Mouse (Mus musculus): ENCODE data around the gene Mecom. TPM values are rescaled to one million over a fixed set of nuclear protein-coding genes. Genes with fewer than 3 reads are reported as not detected.

The Mecom gene
- polyA plus RNA-seq, 1 experiment from 2014 or later: 218 TPM

- H3K27ac ChIP-seq (replicated peaks; ENCODE audit: low read depth, low read length): no peak overlapping the region
- ATAC-seq (ENCODE audit: insufficient number of reproducible peaks, low FRiP score, low TSS enrichment, low read depth) (no peak), DNase-seq (ENCODE audit: low spot score) (no peak)
- WGBS: 93% methylated on average over 3 of the region's 3 CpGs
- no peaks in the 10 kb centered on the region for H3K4me1 ChIP-seq (ENCODE audit: control insufficient read depth, insufficient read depth, low read length)
- H3K4me3 ChIP-seq (ENCODE audit: low read depth, low read length): no peak overlapping the region
- H3K27me3 ChIP-seq (ENCODE audit: control insufficient read depth, insufficient read depth, low read length): no peaks in the 10 kb centered on the region
- H3K9me3 ChIP-seq (ENCODE audit: control insufficient read depth, low read length): no peaks in the 10 kb centered on the region
- H3K4me2 ChIP-seq (ENCODE audit: low read depth, severe bottlenecking): no peak overlapping the region
- H3K9ac ChIP-seq (ENCODE audit: low read length): no peak overlapping the region
- no peaks in the 10 kb centered on the region for H3K36me3 ChIP-seq (ENCODE audit: control insufficient read depth, insufficient read depth, low read length)
Measured at GRCm38 (mm10) chr3:30043525-30043924, 504.3 kb downstream of the Mecom start.

- Histone ChIP-seq H3K4me3 (ENCODE audit: low read depth, low read length) (no peak overlapping the region), H3K9me3 (ENCODE audit: control insufficient read depth, low read length) (no peaks in the 10 kb centered on the region)
- 83% methylated on average over 3 of the region's 3 CpGs for WGBS
Measured at GRCm38 (mm10) chr3:30038545-30038944, 509.3 kb downstream of the Mecom start.

GRCm38 (mm10) chr3:30019961-30020360 lies 527.8 kb downstream of the Mecom start:
- no peak overlapping the region for H3K4me3 ChIP-seq (ENCODE audit: low read depth, low read length)
- H3K27me3 ChIP-seq (ENCODE audit: control insufficient read depth, insufficient read depth, low read length): no peaks in the 10 kb centered on the region
- no peak overlapping the region for H3K27ac ChIP-seq (replicated peaks; ENCODE audit: low read depth, low read length)
- H3K9me3 ChIP-seq (ENCODE audit: control insufficient read depth, low read length): no peaks in the 10 kb centered on the region
- H3K4me2 ChIP-seq (ENCODE audit: low read depth, severe bottlenecking): no peak overlapping the region
- H3K4me1 ChIP-seq (ENCODE audit: control insufficient read depth, insufficient read depth, low read length): peaks cover 30% of the 10 kb centered on the region
- 84% methylated on average over 13 of the region's 13 CpGs for WGBS
- ATAC-seq (ENCODE audit: insufficient number of reproducible peaks, low FRiP score, low TSS enrichment, low read depth): no peak
- H3K9ac ChIP-seq (ENCODE audit: low read length): no peak overlapping the region
- peak; percentile 20 for DNase-seq (ENCODE audit: low spot score)
- no peaks in the 10 kb centered on the region for H3K36me3 ChIP-seq (ENCODE audit: control insufficient read depth, insufficient read depth, low read length)

More at GRCm38 (mm10) chr3:30038545-30038944, 509.3 kb downstream of the Mecom start:
- ATAC-seq (ENCODE audit: insufficient number of reproducible peaks, low FRiP score, low TSS enrichment, low read depth): no peak
- Histone ChIP-seq H3K4me2 (ENCODE audit: low read depth, severe bottlenecking) (no peak overlapping the region), H3K4me1 (ENCODE audit: control insufficient read depth, insufficient read depth, low read length) (no peaks in the 10 kb centered on the region), H3K27me3 (ENCODE audit: control insufficient read depth, insufficient read depth, low read length) (no peaks in the 10 kb centered on the region), H3K9ac (ENCODE audit: low read length) (no peak overlapping the region), H3K36me3 (ENCODE audit: control insufficient read depth, insufficient read depth, low read length) (no peaks in the 10 kb centered on the region), H3K27ac (replicated peaks; ENCODE audit: low read depth, low read length) (no peak overlapping the region)
- DNase-seq (ENCODE audit: low spot score): no peak

GRCm38 (mm10) chr3:30019411-30019810 lies 528.4 kb downstream of the Mecom start:
- WGBS: 79% methylated on average over 8 of the region's 8 CpGs

GRCm38 (mm10) chr3:30018202-30018601 lies 529.6 kb downstream of the Mecom start:
- peak overlapping the region; percentile 5; the same call in 1 of the 2 replicates for H3K4me2 ChIP-seq (ENCODE audit: low read depth, severe bottlenecking)
- ATAC-seq (ENCODE audit: insufficient number of reproducible peaks, low FRiP score, low TSS enrichment, low read depth) (peak; percentile 73; the same call in 1 of the 2 replicates), DNase-seq (ENCODE audit: low spot score) (peak; percentile 85)
- peak overlapping the region; percentile 91 for H3K27ac ChIP-seq (replicated peaks; ENCODE audit: low read depth, low read length)
- no peak overlapping the region for H3K9ac ChIP-seq (ENCODE audit: low read length)
- no peaks in the 10 kb centered on the region for H3K27me3 ChIP-seq (ENCODE audit: control insufficient read depth, insufficient read depth, low read length)
- WGBS: 4% methylated on average over 12 of the region's 12 CpGs
- H3K4me1 ChIP-seq (ENCODE audit: control insufficient read depth, insufficient read depth, low read length): peaks cover 37% of the 10 kb centered on the region
- H3K36me3 ChIP-seq (ENCODE audit: control insufficient read depth, insufficient read depth, low read length): no peaks in the 10 kb centered on the region
- H3K4me3 ChIP-seq (ENCODE audit: low read depth, low read length): no peak overlapping the region
- no peaks in the 10 kb centered on the region for H3K9me3 ChIP-seq (ENCODE audit: control insufficient read depth, low read length)

More at GRCm38 (mm10) chr3:30019411-30019810, 528.4 kb downstream of the Mecom start:
- Histone ChIP-seq H3K9ac (ENCODE audit: low read length) (no peak overlapping the region), H3K9me3 (ENCODE audit: control insufficient read depth, low read length) (no peaks in the 10 kb centered on the region), H3K27ac (replicated peaks; ENCODE audit: low read depth, low read length) (0 out of 2 replicates have a peak overlapping the region, but pooled peaks have one; percentile 3), H3K36me3 (ENCODE audit: control insufficient read depth, insufficient read depth, low read length) (no peaks in the 10 kb centered on the region), H3K4me2 (ENCODE audit: low read depth, severe bottlenecking) (no peak overlapping the region), H3K27me3 (ENCODE audit: control insufficient read depth, insufficient read depth, low read length) (no peaks in the 10 kb centered on the region), H3K4me1 (ENCODE audit: control insufficient read depth, insufficient read depth, low read length) (peaks cover 34% of the 10 kb centered on the region), H3K4me3 (ENCODE audit: low read depth, low read length) (no peak overlapping the region)
- ATAC-seq (ENCODE audit: insufficient number of reproducible peaks, low FRiP score, low TSS enrichment, low read depth): no peak
- DNase-seq (ENCODE audit: low spot score): peak; percentile 21

GRCm38 (mm10) chr3:30016766-30017165 lies 531.0 kb downstream of the Mecom start:
- Histone ChIP-seq H3K4me2 (ENCODE audit: low read depth, severe bottlenecking) (no peak overlapping the region), H3K9me3 (ENCODE audit: control insufficient read depth, low read length) (no peaks in the 10 kb centered on the region), H3K27ac (replicated peaks; ENCODE audit: low read depth, low read length) (peak overlapping the region; percentile 91), H3K27me3 (ENCODE audit: control insufficient read depth, insufficient read depth, low read length) (no peaks in the 10 kb centered on the region), H3K4me3 (ENCODE audit: low read depth, low read length) (no peak overlapping the region), H3K9ac (ENCODE audit: low read length) (no peak overlapping the region), H3K36me3 (ENCODE audit: control insufficient read depth, insufficient read depth, low read length) (no peaks in the 10 kb centered on the region), H3K4me1 (ENCODE audit: control insufficient read depth, insufficient read depth, low read length) (peaks cover 37% of the 10 kb centered on the region)
- ATAC-seq (ENCODE audit: insufficient number of reproducible peaks, low FRiP score, low TSS enrichment, low read depth): peak; percentile 61; the same call in 1 of the 2 replicates
- 10% methylated on average over 5 of the region's 5 CpGs for WGBS
- peak; percentile 62 for DNase-seq (ENCODE audit: low spot score)

- peak; percentile 87 for DNase-seq (ENCODE audit: low spot score)
- H3K27ac ChIP-seq (replicated peaks; ENCODE audit: low read depth, low read length): peak overlapping the region; percentile 91
- H3K4me3 ChIP-seq (ENCODE audit: low read depth, low read length): no peak overlapping the region
- H3K27me3 ChIP-seq (ENCODE audit: control insufficient read depth, insufficient read depth, low read length): no peaks in the 10 kb centered on the region
- H3K4me1 ChIP-seq (ENCODE audit: control insufficient read depth, insufficient read depth, low read length): peaks cover 35% of the 10 kb centered on the region
- no peak overlapping the region for H3K9ac ChIP-seq (ENCODE audit: low read length)
- peak; percentile 40; the same call in 1 of the 2 replicates for ATAC-seq (ENCODE audit: insufficient number of reproducible peaks, low FRiP score, low TSS enrichment, low read depth)
- WGBS: 6% methylated on average over 10 of the region's 10 CpGs
- H3K36me3 ChIP-seq (ENCODE audit: control insufficient read depth, insufficient read depth, low read length): no peaks in the 10 kb centered on the region
- H3K4me2 ChIP-seq (ENCODE audit: low read depth, severe bottlenecking): no peak overlapping the region
- no peaks in the 10 kb centered on the region for H3K9me3 ChIP-seq (ENCODE audit: control insufficient read depth, low read length)
Measured at GRCm38 (mm10) chr3:30014962-30015660, 532.7 kb downstream of the Mecom start.

- H3K36me3 ChIP-seq (ENCODE audit: control insufficient read depth, insufficient read depth, low read length): no peaks in the 10 kb centered on the region
- H3K27me3 ChIP-seq (ENCODE audit: control insufficient read depth, insufficient read depth, low read length): no peaks in the 10 kb centered on the region
- H3K9ac ChIP-seq (ENCODE audit: low read length): no peak overlapping the region
- ATAC-seq (ENCODE audit: insufficient number of reproducible peaks, low FRiP score, low TSS enrichment, low read depth): no peak
- peaks cover 35% of the 10 kb centered on the region for H3K4me1 ChIP-seq (ENCODE audit: control insufficient read depth, insufficient read depth, low read length)
- 0 out of 2 replicates have a peak overlapping the region, but pooled peaks have one; percentile 51 for H3K27ac ChIP-seq (replicated peaks; ENCODE audit: low read depth, low read length)
- DNase-seq (ENCODE audit: low spot score): peak; percentile 24
- H3K9me3 ChIP-seq (ENCODE audit: control insufficient read depth, low read length): no peaks in the 10 kb centered on the region
- H3K4me2 ChIP-seq (ENCODE audit: low read depth, severe bottlenecking): no peak overlapping the region
- WGBS: 33% methylated on average over 1 of the region's 1 CpGs
- H3K4me3 ChIP-seq (ENCODE audit: low read depth, low read length): no peak overlapping the region
Measured at GRCm38 (mm10) chr3:30014279-30014678, 533.5 kb downstream of the Mecom start.

Data from limb, embryonic 11.5 days (tissue).